Mouse (Mus musculus): ENCODE results near the gene Nxph4. TPM values are rescaled to one million over a fixed set of nuclear protein-coding genes. Genes with fewer than 3 reads are reported as not detected.

The Nxph4 gene
- polyA plus RNA-seq, 1 experiment from 2014 or later: 6.1 TPM

GRCm38 (mm10) chr10:127570937-127571641, 36.7 kb upstream of the Nxph4 start:
- Histone ChIP-seq H3K27ac (replicated peaks; ENCODE audit: low read depth, low read length) (no peak overlapping the region), H3K4me3 (ENCODE audit: low read depth, low read length) (no peak overlapping the region), H3K9ac (ENCODE audit: low read depth, low read length) (no peak overlapping the region), H3K36me3 (ENCODE audit: control insufficient read depth, insufficient read depth, low read length) (peaks cover 87% of the 10 kb centered on the region), H3K9me3 (ENCODE audit: control insufficient read depth, low read length) (no peaks in the 10 kb centered on the region), H3K27me3 (replicated peaks; ENCODE audit: control insufficient read depth, insufficient read depth, low read length) (no peaks in the 10 kb centered on the region), H3K4me2 (ENCODE audit: low read depth, low read length) (no peak overlapping the region), H3K4me1 (ENCODE audit: control insufficient read depth, insufficient read depth, low read length) (no peaks in the 10 kb centered on the region)
- WGBS: 89% methylated on average over 17 of the region's 17 CpGs
- ATAC-seq (ENCODE audit: low read depth) (no peak), DNase-seq (ENCODE audit: low spot score) (no peak)

- DNase-seq (ENCODE audit: low spot score) (peak; percentile 19), ATAC-seq (ENCODE audit: low read depth) (no peak)
- 79% methylated on average over 6 of the region's 6 CpGs for WGBS
- Histone ChIP-seq H3K27ac (replicated peaks; ENCODE audit: low read depth, low read length) (no peak overlapping the region), H3K4me1 (ENCODE audit: control insufficient read depth, insufficient read depth, low read length) (no peaks in the 10 kb centered on the region), H3K27me3 (replicated peaks; ENCODE audit: control insufficient read depth, insufficient read depth, low read length) (no peaks in the 10 kb centered on the region), H3K4me2 (ENCODE audit: low read depth, low read length) (no peak overlapping the region), H3K4me3 (ENCODE audit: low read depth, low read length) (no peak overlapping the region), H3K9ac (ENCODE audit: low read depth, low read length) (no peak overlapping the region), H3K9me3 (ENCODE audit: control insufficient read depth, low read length) (no peaks in the 10 kb centered on the region), H3K36me3 (ENCODE audit: control insufficient read depth, insufficient read depth, low read length) (peaks cover 84% of the 10 kb centered on the region)
Measured at GRCm38 (mm10) chr10:127570384-127570783, 36.0 kb upstream of the Nxph4 start.

- H3K36me3 ChIP-seq (ENCODE audit: control insufficient read depth, insufficient read depth, low read length): peaks cover 84% of the 10 kb centered on the region
- DNase-seq (ENCODE audit: low spot score): peak; percentile 88
- H3K4me3 ChIP-seq (ENCODE audit: low read depth, low read length): no peak overlapping the region
- no peak overlapping the region for H3K27ac ChIP-seq (replicated peaks; ENCODE audit: low read depth, low read length)
- H3K4me1 ChIP-seq (ENCODE audit: control insufficient read depth, insufficient read depth, low read length): no peaks in the 10 kb centered on the region
- ATAC-seq (ENCODE audit: low read depth): no peak
- H3K9ac ChIP-seq (ENCODE audit: low read depth, low read length): no peak overlapping the region
- no peaks in the 10 kb centered on the region for H3K9me3 ChIP-seq (ENCODE audit: control insufficient read depth, low read length)
- H3K4me2 ChIP-seq (ENCODE audit: low read depth, low read length): no peak overlapping the region
- 10% methylated on average over 3 of the region's 3 CpGs for WGBS
- no peaks in the 10 kb centered on the region for H3K27me3 ChIP-seq (replicated peaks; ENCODE audit: control insufficient read depth, insufficient read depth, low read length)
Measured at GRCm38 (mm10) chr10:127569450-127569849, 35.1 kb upstream of the Nxph4 start.

- ATAC-seq (ENCODE audit: low read depth): no peak
- no peak for DNase-seq (ENCODE audit: low spot score)
- no peak overlapping the region for H3K4me3 ChIP-seq (ENCODE audit: low read depth, low read length)
- 94% methylated on average over 28 of the region's 28 CpGs for WGBS
- no peaks in the 10 kb centered on the region for H3K9me3 ChIP-seq (ENCODE audit: control insufficient read depth, low read length)
- peaks cover 84% of the 10 kb centered on the region for H3K36me3 ChIP-seq (ENCODE audit: control insufficient read depth, insufficient read depth, low read length)
- no peak overlapping the region for H3K4me2 ChIP-seq (ENCODE audit: low read depth, low read length)
- H3K4me1 ChIP-seq (ENCODE audit: control insufficient read depth, insufficient read depth, low read length): no peaks in the 10 kb centered on the region
- H3K27me3 ChIP-seq (replicated peaks; ENCODE audit: control insufficient read depth, insufficient read depth, low read length): no peaks in the 10 kb centered on the region
- no peak overlapping the region for H3K9ac ChIP-seq (ENCODE audit: low read depth, low read length)
- H3K27ac ChIP-seq (replicated peaks; ENCODE audit: low read depth, low read length): no peak overlapping the region
Measured at GRCm38 (mm10) chr10:127566553-127567326, 32.4 kb upstream of the Nxph4 start.

- H3K36me3 ChIP-seq (ENCODE audit: control insufficient read depth, insufficient read depth, low read length): peaks cover 93% of the 10 kb centered on the region
- peak; percentile 77 for ATAC-seq (ENCODE audit: low read depth)
Measured at GRCm38 (mm10) chr10:127564301-127564700, 29.9 kb upstream of the Nxph4 start.

GRCm38 (mm10) chr10:127563840-127564239, 29.5 kb upstream of the Nxph4 start:
- H3K27me3 ChIP-seq (replicated peaks; ENCODE audit: control insufficient read depth, insufficient read depth, low read length): no peaks in the 10 kb centered on the region
- WGBS: 62% methylated on average over 8 of the region's 8 CpGs
- H3K4me2 ChIP-seq (ENCODE audit: low read depth, low read length): no peak overlapping the region
- no peaks in the 10 kb centered on the region for H3K9me3 ChIP-seq (ENCODE audit: control insufficient read depth, low read length)
- H3K27ac ChIP-seq (replicated peaks; ENCODE audit: low read depth, low read length): peak overlapping the region; percentile 15; the same call in 1 of the 2 replicates
- peak; percentile 27 for DNase-seq (ENCODE audit: low spot score)
- peaks cover 93% of the 10 kb centered on the region for H3K36me3 ChIP-seq (ENCODE audit: control insufficient read depth, insufficient read depth, low read length)
- no peak overlapping the region for H3K4me3 ChIP-seq (ENCODE audit: low read depth, low read length)
- no peak for ATAC-seq (ENCODE audit: low read depth)
- no peaks in the 10 kb centered on the region for H3K4me1 ChIP-seq (ENCODE audit: control insufficient read depth, insufficient read depth, low read length)
- no peak overlapping the region for H3K9ac ChIP-seq (ENCODE audit: low read depth, low read length)

More at GRCm38 (mm10) chr10:127564301-127564700, 29.9 kb upstream of the Nxph4 start:
- H3K9me3 ChIP-seq (ENCODE audit: control insufficient read depth, low read length): no peaks in the 10 kb centered on the region
- H3K4me1 ChIP-seq (ENCODE audit: control insufficient read depth, insufficient read depth, low read length): no peaks in the 10 kb centered on the region
- no peak overlapping the region; the same call in 1 of the 2 replicates for H3K27ac ChIP-seq (replicated peaks; ENCODE audit: low read depth, low read length)
- H3K9ac ChIP-seq (ENCODE audit: low read depth, low read length): no peak overlapping the region
- WGBS: 49% methylated on average over 13 of the region's 13 CpGs
- H3K4me3 ChIP-seq (ENCODE audit: low read depth, low read length): no peak overlapping the region
- DNase-seq (ENCODE audit: low spot score): peak; percentile 65
- H3K4me2 ChIP-seq (ENCODE audit: low read depth, low read length): no peak overlapping the region
- H3K27me3 ChIP-seq (replicated peaks; ENCODE audit: control insufficient read depth, insufficient read depth, low read length): no peaks in the 10 kb centered on the region

- H3K9me3 ChIP-seq (ENCODE audit: control insufficient read depth, low read length): no peaks in the 10 kb centered on the region
Measured at GRCm38 (mm10) chr10:127561145-127561544, 26.8 kb upstream of the Nxph4 start.

GRCm38 (mm10) chr10:127557397-127557796, 23.0 kb upstream of the Nxph4 start:
- ATAC-seq (ENCODE audit: low read depth) (no peak), DNase-seq (ENCODE audit: low spot score) (no peak)
- H3K4me3 ChIP-seq (ENCODE audit: low read depth, low read length): no peak overlapping the region
- H3K27ac ChIP-seq (replicated peaks; ENCODE audit: low read depth, low read length): no peak overlapping the region
- H3K36me3 ChIP-seq (ENCODE audit: control insufficient read depth, insufficient read depth, low read length): peaks cover 99% of the 10 kb centered on the region
- 90% methylated on average over 13 of the region's 13 CpGs for WGBS
- H3K9ac ChIP-seq (ENCODE audit: low read depth, low read length): no peak overlapping the region
- H3K27me3 ChIP-seq (replicated peaks; ENCODE audit: control insufficient read depth, insufficient read depth, low read length): no peaks in the 10 kb centered on the region
- H3K9me3 ChIP-seq (ENCODE audit: control insufficient read depth, low read length): no peaks in the 10 kb centered on the region
- H3K4me2 ChIP-seq (ENCODE audit: low read depth, low read length): no peak overlapping the region
- H3K4me1 ChIP-seq (ENCODE audit: control insufficient read depth, insufficient read depth, low read length): no peaks in the 10 kb centered on the region

More at GRCm38 (mm10) chr10:127561145-127561544, 26.8 kb upstream of the Nxph4 start:
- Histone ChIP-seq H3K27ac (replicated peaks; ENCODE audit: low read depth, low read length) (no peak overlapping the region), H3K27me3 (replicated peaks; ENCODE audit: control insufficient read depth, insufficient read depth, low read length) (no peaks in the 10 kb centered on the region), H3K9ac (ENCODE audit: low read depth, low read length) (no peak overlapping the region), H3K4me2 (ENCODE audit: low read depth, low read length) (no peak overlapping the region), H3K4me3 (ENCODE audit: low read depth, low read length) (no peak overlapping the region), H3K36me3 (ENCODE audit: control insufficient read depth, insufficient read depth, low read length) (peaks cover 96% of the 10 kb centered on the region), H3K4me1 (ENCODE audit: control insufficient read depth, insufficient read depth, low read length) (no peaks in the 10 kb centered on the region)
- DNase-seq (ENCODE audit: low spot score) (no peak), ATAC-seq (ENCODE audit: low read depth) (no peak)
